Mouse (Mus musculus) T-helper 2 cell (primary cell): ENCODE data around the gene 2510039O18Rik.

ENCODE experiments used
- in situ Hi-C: fragments of 300-600 bp; cut with MboI, MseI; formaldehyde crosslinking; loops from one replicate; pipeline ENCODE4 v1.15.1; 2025; ENCODE audit warnings: high pct_unique_total_duplicates

The 2510039O18Rik gene

DNA sequence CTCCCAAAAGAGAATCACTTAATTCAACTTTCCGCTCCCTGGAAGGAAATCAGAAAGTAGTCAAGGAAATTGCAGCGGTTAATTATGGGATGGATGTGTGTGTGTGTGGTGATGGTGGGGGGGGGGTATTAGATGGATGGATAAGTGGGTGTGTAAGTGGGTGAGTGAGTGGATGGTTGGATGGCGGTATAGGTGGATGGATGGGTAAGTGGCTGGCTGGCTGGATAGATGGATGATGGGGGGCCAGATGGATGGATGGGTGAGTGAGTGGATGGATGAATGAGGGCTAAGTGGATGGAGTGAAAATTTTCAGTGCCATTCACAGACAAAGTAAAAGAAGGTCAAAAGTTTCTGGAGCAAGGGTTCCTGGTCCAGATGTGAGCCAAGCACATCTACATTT, 3.7 kb upstream of the 2510039O18Rik start:
- in situ Hi-C loops: no loop called here

DNA sequence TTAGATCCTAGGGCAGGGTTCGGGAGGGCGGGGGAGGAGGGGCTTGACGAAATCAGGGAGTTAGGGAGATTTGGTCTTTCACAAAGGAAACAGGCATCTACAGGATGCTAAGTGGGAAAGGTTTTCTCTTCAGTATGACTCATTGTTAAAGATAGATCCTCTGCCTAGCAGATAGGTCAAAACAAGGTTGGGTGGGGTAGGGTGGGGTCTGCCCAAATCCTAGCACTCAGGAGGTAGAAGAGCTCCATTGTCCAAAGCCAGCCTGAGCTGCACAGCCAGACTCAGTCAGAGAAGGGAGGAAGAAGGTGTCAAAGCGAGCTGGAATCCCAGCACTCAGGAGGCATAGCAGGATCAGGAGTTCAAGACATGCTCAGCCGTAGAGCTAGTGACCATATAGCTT, 3.2 kb upstream of the 2510039O18Rik start:
- in situ Hi-C loops: no loop called here

DNA sequence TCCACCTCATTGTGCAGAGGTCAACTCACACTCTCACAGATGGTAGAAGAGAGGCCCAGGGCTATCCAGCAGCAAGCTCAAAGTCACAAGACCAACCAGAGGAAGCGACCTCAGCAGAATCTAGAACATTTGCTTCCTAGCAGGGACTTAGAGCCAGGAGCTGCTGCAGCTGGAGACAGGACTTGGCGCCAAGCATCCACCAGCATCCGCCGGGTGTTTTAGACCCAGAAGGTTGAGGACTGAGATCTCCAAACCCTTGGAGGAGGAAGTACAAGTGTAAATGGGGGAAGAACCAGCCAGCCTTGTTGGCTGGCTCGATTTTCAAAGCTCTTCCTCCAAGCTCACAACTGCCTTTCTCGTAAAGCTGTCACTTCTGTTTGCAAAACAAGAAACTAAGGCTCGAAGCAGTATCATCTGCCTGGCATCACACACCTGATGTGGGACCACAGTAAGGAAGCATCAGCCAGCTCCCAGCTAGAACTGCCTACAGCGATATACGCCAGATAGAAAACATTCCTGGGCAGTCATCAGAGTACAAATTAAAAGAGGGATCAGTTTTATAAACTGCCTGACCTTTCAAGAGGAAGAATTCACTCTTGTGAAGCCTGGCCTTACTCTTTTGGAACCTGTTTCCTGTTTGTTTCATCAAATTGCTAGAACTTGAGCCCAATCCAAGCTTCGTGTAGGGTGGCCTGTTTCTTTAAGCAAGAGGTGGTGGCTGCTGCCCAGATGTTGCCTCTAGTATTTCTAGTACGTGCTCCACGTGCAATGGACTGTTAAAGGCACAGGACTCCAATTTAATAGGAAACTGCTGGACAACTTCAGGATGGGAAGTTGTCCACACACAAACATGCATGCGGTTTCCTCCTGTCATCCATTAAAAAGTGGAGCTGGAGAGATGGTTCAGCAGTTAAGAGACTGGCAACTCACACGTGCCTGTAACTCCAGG, 2.3 kb upstream of the 2510039O18Rik start:
- in situ Hi-C loops: no loop called here

DNA sequence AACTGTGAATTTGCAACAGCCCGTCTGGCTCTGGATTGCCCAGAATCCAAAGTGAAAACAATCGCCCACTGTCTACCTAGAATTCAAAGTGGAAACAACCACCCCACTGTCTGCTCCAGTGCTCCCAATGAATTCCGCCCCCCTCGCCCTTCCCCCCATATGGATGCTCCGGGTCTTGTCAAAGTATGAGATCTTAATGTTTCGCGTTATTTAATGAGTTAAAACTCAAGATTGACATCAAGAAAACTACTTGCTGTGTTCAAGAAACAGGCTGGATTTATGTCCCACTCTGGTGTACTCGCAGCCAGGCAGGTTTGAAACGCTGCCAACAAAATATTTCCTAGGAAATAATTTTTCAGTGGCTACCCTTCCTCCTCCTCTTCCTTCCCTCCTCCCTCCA, 584 bp upstream of the 2510039O18Rik start:
- in situ Hi-C loops: no loop called here

DNA sequence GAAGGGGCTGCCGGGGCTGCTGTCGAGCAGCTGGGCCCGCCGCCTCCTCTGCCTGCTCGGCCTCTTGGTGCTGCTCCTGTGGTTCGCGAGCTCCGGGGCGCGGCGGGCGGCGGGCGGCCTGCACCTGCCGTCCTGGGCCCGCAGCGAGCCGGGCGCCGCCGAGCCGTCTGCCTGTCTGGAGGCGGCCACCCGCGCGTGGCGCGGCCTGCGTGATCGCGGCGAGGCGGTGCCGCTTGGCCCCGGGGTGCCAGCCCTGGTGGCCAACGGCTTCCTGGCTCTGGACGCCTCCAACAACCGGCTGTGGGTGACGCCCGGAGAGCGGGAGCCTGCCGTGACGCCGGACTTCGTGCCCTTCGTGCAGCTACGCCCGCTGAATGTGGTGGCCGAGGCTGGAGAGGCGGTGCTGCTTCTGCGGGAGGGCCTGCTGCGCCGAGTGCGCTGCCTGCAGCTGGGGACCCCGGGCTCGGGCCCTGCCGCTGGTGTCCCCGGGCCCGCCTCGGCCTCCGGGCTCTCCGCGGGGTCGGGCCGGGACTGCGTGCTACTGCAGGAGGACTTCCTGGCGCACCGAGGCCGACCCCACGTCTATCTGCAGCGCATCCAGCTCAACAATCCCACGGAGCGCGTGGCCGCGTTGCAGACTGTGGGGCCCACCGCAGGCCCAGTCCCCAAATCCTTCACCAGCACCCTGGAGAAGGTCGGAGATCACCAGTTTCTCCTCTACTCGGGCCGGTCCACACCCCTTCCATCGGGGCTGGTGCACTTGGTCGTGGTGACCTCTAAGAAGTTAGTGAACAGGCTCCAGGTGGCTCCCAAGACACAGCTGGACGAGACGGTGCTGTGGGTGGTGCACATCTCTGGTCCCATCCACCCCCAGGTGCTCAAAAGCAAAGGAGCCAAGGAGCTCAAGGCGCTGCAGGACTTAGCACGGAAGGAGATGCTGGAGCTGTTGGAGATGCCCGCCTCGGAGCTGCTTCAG, 638 bp downstream of the 2510039O18Rik start:
- in situ Hi-C loops: no loop called here

DNA sequence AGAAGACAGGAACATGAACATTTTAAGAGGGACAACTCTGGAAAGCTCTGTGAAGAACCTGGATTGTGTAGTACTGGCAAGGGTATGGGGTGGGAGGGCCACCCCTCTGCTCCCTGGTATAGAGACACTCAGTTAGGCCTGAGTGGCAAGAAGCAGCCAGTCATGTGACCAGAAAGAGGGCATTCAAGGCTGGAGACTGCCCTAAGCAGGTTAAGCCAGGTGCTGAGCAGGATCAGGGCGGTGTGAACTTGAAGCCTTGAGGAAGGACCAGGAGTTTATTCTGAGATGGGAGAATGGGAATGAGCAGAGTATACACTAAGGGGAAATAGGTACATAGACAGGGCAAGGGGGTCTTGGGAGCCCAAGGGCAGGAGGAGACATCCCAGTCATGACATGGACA, 2.3 kb downstream of the 2510039O18Rik start:
- in situ Hi-C loops: no loop called here

DNA sequence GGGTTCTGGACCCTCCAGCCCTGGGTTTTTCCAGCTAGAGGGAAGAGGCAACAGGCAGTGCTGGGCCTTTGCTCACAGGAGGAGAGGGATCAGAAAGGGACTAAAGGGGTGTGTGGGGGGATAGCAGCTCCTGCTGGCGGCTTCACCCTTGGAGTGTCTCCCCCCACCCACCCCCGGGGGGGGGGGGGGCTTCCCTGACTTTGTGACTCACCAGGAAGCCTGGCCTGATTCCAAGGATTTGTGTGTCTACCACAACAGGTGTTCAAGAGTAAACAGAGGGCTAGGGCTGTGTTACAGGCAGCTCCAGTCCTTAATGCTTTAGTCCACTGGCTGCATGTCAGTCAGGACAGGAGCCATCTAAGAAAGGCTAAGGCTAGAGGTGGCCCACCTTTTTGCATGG, 6.8 kb downstream of the 2510039O18Rik start:
- in situ Hi-C loops: no loop called here

DNA sequence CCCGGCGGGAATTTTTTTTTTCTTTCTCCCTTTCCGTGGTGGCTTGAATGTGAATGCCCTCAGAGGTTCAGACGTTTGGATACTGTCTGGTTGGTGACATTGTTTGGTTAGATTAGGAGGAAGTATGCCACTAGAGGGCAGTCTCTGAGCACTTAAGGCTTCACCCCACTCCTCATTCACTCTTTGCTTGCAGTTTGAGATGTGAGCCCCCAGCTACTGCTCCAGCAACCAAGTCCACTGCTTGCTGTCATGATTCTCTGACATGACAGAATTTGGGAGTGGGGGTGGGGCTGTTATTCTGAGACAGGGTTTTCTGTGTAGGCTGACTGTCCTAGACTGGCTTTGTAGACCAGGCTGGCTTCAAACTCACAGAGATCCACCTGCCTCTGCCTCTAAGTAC, 12.9 kb downstream of the 2510039O18Rik start:
- in situ Hi-C loops: no loop called here

DNA sequence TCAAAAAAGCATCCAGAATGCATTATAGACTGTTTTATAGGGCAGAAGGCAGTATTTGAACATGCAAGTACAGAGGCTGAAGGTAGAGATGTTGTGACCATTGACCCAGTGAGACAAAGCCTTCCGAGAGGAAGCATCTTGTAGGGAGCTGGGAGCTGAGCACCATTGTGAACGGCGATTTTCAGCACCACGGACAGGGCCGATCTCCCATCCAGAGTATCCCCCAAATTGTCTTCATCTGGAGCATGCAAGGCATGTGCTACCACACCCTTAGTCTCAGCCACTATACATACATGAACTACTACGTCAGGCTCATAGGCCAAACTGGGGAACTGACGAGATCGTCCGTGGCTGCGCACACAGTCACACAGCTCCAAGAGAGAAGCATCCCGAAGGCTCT, 16.4 kb downstream of the 2510039O18Rik start:
- in situ Hi-C loops: no loop called here

DNA sequence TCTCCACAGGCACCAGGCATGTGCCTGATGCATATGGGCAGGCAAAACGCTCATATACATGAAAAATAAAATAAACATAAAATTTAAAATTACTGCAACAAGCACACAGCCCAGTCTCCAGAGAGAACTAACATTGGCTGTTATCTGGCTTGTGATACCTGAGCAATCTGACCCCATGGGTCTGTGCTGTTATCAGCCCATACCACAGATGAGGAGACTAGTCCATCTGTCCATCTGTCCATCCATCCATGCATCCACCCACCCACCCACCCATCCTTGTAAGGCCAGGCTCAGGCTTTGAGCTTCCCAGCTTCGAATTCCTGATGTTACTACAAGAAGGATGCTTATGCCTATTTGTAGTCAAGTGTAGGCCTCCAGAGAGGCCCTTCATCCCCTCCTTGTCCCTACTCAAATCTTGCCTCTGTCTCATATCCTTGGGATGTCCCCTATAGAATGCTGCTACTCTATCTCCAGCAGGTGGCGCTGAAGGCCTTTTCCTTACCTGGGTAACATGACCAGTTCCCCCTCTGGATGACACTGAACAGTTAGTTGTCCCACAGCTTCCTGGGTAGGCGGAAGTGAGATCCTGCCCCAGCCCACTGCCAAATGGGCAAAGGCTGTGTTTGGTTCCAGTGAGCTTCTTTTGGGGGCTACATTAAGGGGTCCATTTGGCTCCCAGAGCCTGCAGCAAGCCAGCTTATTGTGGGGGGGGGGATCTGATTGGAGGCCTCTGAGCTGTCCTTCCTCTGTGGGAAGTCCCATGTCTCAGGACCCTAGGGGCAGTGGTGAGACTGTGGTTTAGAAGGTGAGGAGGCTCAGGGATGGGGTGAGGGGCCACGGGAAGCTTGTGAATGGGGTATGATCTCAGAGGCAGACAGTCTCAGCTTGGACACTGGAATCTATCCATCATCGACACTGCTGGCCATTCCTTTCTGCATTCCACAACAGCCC, 19.5 kb downstream of the 2510039O18Rik start:
- in situ Hi-C loops: loop anchor here (5.0 kb wide), 1 partner anchor 47 kb away; no protein-coding TSS in a partner anchor

DNA sequence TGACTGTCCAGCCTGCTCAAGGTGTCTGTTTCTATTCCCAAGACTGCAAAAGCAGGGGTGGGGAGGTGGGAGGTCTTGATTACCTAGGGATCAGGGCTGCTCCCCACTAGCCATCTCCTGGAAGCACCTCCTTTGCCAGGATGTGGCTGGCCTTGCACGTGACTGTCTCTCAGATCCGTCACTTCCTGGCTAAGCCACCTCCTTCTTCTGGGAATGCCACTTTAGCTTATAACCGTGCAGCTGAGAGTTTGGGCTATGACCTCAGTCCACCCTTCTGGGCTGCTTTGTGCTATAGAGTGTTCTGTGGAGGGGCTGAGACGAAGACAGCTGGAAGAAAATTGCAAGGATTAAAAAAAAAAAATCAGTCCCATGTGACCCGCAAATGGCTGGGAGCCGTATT, 22.1 kb downstream of the 2510039O18Rik start:
- in situ Hi-C loops: loop anchor here (5.0 kb wide), 1 partner anchor 45 kb away; no protein-coding TSS in a partner anchor

DNA sequence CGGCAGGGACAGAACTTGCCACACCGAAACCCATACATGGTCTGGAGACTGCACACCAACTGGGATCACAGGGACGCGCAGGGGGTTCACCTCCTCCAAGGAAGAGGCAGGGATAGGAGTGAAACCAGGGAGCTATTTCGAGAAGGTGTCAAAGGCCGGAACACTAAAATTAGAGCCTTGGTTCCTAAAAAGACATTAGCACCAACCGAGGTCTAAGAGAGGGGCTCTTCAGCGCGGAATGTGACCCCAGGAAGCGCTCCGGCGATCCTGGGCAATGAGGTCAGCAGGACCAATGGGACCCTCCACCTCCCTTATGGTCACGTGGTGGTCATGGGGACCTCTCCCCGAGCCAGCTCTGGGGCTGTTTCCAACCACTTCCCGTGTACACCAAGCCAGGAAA, 22.9 kb downstream of the 2510039O18Rik start:
- in situ Hi-C loops: loop anchor here (5.0 kb wide), 1 partner anchor 44 kb away; no protein-coding TSS in a partner anchor

DNA sequence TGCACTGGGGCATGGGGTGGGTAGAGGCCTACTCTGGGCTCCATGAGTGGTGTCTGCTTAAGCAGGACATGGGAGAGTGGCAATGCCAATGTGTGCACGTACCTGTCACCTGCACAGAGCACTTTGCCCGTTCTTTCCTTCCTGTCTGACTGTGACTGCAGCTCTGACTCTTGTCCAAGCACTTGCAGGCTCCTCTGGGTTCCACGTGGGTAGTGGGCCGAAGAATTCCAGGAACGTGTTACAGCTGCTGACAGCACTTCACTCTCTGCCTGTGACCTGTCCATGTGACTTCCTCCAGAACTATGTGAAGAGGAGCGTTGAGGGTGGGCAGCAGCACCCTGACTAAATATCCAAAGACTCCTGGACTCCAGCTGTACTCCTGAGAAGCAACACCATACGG, 25.0 kb downstream of the 2510039O18Rik start:
- in situ Hi-C loops: no loop called here

DNA sequence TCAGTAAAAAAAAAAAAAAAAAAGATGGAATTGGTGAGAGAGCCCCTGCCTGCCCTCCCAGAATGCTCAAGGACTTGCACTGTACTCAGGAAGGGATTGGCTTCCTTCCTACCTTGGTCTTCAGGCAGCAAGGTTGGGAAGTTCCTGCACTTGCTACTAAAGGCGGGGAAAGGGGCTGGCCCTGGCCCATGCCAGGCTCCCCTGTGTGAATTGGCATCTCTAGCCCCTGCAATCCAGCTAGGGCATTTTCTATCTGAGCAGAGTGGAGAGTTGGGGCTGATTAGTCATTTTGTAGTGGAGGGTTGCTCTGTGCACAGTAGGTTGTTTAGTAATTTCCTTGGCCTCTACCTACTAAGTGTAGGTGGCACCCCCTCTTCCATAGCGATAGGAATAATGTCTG, 28.1 kb downstream of the 2510039O18Rik start:
- in situ Hi-C loops: no loop called here

DNA sequence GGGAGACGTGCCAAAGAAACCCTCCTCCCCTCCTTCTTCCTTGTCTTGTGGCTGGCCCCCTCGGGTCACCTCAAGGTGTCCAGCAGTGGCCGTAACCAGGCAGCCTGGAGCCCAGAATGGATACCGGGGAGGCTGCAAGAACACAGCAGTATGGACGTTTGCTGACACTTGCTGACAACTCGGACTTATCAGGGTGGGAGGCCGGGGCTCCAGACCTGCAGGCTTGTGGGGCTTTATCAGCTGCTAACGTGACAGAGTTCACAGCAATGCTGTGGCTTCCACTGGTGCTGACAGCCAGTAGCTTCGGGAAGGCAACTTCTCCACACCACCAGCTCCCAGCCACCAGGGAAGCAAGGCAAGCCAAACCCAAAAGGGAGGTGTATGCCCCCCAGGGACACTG, 28.6 kb downstream of the 2510039O18Rik start:
- in situ Hi-C loops: no loop called here

DNA sequence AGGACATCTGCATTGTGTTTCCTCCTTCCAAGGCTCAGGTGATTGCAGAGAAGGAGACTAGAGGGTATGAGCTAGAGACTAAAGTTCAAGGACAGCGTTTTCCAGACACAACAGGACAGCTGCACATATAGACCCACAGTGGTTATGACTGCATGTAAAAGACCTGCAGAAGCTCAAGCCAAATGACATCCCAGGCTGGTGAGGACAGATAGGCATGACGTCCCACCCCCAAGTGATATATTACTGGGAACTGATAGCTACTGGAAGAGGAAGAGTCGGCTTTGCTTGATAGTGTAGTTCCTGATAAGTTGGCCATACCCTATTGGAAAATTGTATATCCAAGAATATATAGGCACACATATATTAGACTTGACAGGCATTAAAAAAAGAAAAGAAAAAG, 35.5 kb downstream of the 2510039O18Rik start:
- in situ Hi-C loops: no loop called here

DNA sequence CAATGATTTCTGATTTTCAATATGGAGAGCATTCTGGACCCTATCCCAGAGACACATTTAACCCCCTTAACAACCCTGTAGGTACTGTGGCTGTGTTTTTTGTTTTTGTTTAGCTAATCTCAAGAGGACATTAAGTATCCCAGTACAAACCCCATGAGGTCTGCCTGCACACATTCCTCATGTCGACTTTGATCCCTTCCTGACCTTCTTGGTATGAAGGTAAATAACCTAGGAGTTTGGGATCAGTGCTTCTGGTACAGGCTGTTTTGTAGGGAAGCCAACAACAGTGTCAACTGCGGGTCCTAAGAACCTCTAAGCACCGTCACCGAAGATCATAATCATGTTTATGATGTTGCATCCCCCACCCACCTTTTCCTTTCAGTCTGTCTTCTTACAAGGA, 37.0 kb downstream of the 2510039O18Rik start:
- in situ Hi-C loops: no loop called here

DNA sequence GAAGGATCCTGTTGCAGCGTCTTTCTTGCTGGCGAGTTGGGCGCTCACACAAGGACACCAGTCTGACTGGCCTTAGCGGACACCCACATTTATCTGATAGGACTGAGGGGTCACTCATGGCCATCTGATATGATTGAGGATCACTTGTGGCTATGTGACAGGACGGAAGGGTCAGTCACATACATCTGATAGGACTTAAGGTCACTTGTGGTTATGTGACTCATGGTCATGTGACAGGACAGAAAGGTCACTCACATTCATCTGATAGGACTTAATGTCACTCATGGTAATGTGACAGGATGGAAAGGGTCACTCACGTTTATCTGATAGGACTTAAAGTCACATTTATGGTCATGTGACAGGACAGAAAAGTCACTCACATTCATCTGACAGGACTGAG, 37.7 kb downstream of the 2510039O18Rik start:
- in situ Hi-C loops: no loop called here

DNA sequence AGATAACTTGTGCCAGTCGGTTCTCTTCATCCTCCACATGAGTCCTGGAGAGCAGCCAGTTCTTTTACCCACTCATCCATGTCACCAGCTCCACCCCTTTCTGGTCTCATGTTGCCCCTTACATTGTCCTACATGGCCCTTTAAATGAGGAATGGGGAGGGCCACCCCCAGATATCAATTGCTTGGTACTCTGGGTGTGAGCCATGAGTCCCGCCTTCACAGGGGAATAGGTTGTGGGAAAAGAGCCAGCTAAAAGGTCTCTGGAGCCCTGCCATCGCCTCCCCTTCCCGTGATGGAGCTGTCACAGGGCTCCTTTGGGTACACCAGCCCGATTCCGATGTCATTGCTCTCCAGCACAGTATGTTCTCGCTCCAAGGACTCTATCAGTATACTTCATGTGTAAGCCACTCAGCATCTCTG, 38.8 kb downstream of the 2510039O18Rik start:
- in situ Hi-C loops: no loop called here

DNA sequence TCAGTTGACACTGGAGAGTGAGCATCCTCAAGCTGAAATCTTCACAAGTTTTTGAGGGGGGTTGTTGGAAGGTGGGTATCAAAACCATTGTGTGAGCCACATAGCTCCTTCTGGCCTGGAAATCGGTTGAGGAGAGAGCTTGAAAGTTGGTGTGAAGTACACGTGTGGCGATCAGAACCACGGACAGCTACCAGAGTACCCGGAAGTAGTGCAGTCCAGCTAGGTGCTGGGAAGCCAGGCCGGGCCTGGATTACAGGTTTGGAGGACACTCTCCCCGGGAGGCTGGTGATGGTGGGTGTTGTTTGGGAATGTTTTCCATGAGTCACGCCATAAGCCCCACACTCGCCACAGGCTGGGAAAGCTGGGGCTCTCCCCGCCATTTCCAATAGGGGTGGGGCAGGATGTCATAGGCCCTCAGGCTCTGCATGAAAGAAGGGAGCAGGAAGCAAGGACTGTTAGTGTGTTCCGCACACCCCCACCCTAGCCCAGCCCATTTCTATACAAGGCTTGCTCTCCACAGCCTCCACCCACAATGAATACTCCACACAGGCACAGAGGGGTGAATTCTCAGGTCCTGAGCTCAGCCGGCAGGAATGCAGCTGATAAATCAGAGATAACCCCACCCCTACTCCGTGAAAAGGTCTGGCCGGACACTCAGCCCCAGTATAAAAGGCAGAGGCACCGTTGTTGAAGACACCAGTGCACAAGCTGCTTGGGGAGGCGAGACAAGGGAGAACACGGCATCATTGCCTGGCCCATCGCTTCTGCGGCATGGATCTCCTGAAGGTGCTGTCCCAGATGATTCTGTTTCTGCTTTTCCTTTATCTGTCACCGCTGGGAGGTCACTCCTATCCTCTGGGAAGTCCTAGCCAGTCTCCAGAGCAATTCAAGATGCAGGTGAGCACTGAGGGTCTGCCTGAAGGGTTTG, 44.8 kb downstream of the 2510039O18Rik start, which contains the start of gene Nppb:
Gene Nppb (plus strand): TSS at position 584 of the 928 bp plus-strand sequence.
- in situ Hi-C loops: no loop called here
